Mouse (Mus musculus): ENCODE results near the gene Psmd14.

- TF ChIP-seq CTCF (IDR thresholded peaks at IDR 0.05; ENCODE audit: extremely low read depth, insufficient read depth, insufficient read length, insufficient replicate concordance) (no peak), POLR2A (IDR thresholded peaks at IDR 0.05; ENCODE audit: low read depth, low read length) (no peak)
Observed at GRCm38 (mm10) chr2:61813106-61813505, 101.6 kb downstream of the Psmd14 start.

Measured in spleen, adult 2 months (tissue).